Mouse (Mus musculus) small intestine, adult 2 months (tissue): ENCODE measurements at regions not wholly inside any gene's neighbourhood (a gene's known extent, or its start where the extent isn't known, plus 50 kb on each side); places are given as distances from the start of the nearest gene placed in this dataset.

Experiments used
- CTCF ChIP-seq: fragments of 200-500 bp; IDR thresholded peaks from 2 replicates; pipeline ENCODE4 v1.5.1; 2012; ENCODE audit warnings: low read depth, mild to moderate bottlenecking, control low read depth, inconsistent platforms, low read length, moderate library complexity, mixed read lengths; ENCODE audit not compliant: insufficient replicate concordance, insufficient read length; ENCODE audit errors: extremely low read depth
- POLR2A ChIP-seq: fragments of 200-500 bp; IDR thresholded peaks from 2 replicates; pipeline ENCODE4 v1.6.1; 2012; ENCODE audit warnings: low read depth, mild to moderate bottlenecking, control low read depth, inconsistent platforms, low read length, moderate library complexity

GRCm38 (mm10) chr14:58174512-58174911 is 104.2 kb downstream of the Fgf9 start:
- TF ChIP-seq CTCF (no peak), POLR2A (no peak)
